Mouse (Mus musculus): ENCODE measurements around the gene Gmnn.
"Not testable (repeated sequence)": the region's sequence is repeated elsewhere in the genome, so short reads cannot be mapped to it uniquely, and the experiment has no call there.

Gene Gmnn

GRCm38 (mm10) chr13:24761403-24762227, at the start of gene Gmnn:
Gene Gmnn (minus strand): TSS chr13:24761923.
- DNase-seq (ENCODE audit: low read depth, low spot score) = peak; percentile 88

DNA sequence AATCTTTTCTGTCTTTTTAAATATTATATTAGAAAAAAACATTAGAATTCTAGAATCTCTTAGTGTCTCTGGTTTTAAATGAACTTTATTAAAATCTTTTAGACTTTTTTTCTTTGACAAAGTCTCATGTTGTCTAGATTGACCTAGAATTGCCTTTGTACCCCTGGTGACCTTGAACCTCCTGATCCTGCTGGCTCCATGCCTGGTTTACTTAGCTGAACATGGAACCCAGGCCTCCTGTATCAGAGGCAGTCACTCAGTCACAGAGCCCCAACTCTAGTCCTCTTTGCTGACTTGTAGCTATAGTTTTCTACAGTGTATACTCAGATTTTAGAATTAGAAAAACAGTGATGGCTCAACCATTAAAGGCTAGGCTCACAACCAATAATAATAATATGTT, 44.4 kb upstream of the Gmnn start:
- no peak for DNase-seq (ENCODE audit: low read depth, low spot score)

DNA sequence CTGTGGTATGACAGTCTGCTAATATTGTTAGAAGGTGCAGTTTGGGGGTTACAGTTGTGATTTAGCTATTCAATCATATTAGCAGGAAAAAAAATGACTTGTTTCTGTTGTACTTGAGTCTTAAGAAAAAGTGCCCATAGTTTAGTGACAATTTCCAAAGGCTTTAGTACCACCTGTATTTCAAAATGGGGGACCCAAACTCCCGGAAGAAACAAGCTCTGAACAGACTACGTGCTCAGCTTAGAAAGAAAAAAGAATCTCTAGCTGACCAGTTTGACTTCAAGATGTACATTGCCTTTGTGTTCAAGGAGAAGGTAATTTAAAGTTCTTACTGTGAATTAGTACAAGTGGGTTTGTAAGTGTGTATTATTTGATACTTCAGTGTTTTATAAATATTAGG, 41.5 kb upstream of the Gmnn start:
- no peak for DNase-seq (ENCODE audit: low read depth, low spot score)

GRCm38 (mm10) chr13:24802131-24802691, 40.5 kb upstream of the Gmnn start:
- DNase-seq (ENCODE audit: low read depth, low spot score) = peak; percentile 52

- DNase-seq (ENCODE audit: low read depth, low spot score) = peak; percentile 54
These were observed 39.7 kb upstream of the Gmnn start, which contains the start of gene BC005537 for GRCm38 (mm10) chr13:24801308-24801921. Gene BC005537 (plus strand): TSS chr13:24801657.

- DNase-seq (ENCODE audit: low read depth, low spot score) = peak; percentile 99
These were observed 39.1 kb upstream of the Gmnn start for GRCm38 (mm10) chr13:24800674-24801307.

DNA sequence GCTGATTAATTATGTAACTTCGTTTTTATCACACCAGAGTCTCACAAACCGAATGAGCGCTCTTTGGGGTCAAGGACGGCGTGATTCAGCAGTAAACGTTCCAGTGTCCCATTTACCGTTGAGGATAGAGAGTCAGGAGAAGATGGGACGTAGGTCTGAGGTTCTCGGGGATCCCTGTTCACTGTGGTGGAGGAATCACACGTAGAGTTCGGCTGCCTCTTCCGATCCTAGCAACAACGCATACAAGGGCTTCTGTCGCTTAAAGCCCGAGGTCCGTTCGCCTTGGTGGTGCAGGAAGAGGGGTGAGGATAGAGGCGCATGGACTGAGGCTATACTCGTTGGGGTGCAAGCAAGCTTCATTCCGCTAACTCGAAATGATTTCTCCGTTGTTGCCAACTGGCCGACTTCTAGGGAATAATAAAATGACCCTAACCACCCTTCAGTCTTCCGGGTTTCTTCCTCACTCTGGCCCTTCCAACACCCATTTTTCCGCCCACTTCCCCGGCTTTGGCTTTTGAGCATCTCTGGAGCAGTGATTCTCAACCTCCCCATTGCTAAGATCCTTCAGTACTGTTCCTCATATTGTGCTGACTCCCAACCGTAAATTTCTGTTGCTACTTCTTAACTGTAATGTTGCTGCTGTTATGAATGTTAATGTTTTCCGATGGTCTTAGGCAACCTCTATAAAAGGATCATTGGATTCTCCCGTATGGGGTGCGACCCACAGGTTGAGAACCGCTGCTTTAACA, 38.4 kb upstream of the Gmnn start:
- DNase-seq (ENCODE audit: low read depth, low spot score) = peak; percentile 66

DNA sequence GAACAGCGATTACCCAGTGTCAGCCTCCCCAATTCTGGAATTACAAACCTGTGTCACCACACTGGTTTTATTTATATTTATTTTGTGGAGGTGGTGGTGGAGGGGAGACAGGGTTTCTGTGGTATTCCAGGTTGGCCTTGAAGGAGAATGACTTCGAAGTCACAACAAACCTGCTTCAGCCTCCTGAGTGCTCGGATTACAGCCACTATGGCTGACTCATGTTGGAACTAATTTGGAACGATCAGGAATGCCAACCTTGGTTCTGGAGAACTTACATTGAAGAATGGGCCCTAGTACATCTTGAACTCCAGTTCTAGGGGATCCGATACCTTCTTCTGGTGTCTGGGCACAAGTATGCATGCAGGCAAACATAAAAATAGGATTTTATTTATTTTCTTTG, 37.7 kb upstream of the Gmnn start:
- no peak for DNase-seq (ENCODE audit: low read depth, low spot score)

DNA sequence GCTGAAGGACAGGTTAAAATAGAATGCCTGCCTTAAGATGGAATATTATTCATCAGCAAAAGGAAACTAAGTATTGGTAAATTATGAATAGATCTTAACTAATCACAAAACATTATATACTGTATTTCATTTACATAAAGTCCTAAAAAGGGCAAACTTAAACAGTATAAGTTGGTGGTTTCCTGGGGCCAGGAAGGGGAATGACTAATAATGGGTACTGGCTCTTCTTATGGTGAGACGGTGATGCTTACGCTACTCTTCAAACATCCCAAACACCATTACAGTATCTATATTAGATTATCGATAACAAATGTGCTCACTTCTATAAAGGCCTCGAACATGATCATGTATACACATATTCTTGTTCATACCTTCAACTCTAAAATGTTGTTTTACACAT, 37.0 kb upstream of the Gmnn start:
- no peak for DNase-seq (ENCODE audit: low read depth, low spot score)

DNA sequence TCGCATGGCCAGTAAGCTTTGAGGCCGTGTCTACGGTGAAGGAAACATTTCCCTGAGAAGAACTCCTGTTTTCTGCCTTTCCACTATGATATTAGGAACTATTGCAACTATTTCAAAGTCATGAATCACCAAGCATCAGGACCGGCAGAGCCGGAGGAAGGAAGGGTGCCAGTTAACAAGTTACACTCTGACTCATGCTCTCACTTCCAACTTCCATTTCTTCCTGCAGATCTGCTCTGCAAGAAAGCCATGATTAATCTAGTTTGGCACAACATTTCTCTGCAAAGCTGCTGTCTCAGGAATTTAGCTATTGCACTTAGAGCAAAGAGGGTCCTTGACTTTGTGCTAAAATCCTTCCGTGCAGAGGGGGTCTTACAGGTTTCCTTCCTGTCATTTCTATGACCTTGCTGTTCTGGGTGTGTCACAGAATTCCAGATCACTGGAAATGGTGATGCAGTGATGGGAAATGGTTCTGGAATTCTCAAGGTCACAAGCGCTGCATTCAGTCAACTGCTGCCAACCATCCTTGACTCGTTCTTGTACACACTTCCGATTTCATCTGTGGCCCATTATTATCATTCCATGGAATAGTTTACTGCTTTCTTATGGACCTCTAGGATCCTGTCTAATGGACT, 30.8 kb upstream of the Gmnn start:
- DNase-seq (ENCODE audit: low read depth, low spot score) = peak; percentile 83

GRCm38 (mm10) chr13:24791349-24791748, 29.6 kb upstream of the Gmnn start:
- DNase-seq (ENCODE audit: low read depth, low spot score) = peak; percentile 33

DNA sequence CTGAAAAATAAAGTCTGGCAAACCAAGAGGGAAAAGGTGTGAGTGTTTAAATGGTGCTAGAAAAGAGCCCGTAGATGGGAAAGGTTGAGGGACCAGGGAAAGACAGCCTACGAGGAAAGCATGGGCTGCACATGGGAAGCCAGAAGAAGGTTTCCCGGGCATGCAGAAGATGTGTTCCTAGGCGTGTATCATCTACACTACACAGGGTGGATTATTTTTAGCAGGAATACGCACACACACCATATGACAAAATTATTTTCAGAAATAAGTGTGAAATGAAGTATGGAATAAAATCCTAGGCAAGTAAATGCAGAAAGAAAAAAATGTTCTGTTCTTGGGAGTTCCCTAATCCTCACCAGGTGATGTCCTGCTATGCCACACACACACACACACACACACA, 25.8 kb upstream of the Gmnn start:
- peak; percentile 42 for DNase-seq (ENCODE audit: low read depth, low spot score)

- DNase-seq (ENCODE audit: low read depth, low spot score) = peak; percentile 97
These were observed 24.3 kb upstream of the Gmnn start for GRCm38 (mm10) chr13:24786014-24786490.

DNA sequence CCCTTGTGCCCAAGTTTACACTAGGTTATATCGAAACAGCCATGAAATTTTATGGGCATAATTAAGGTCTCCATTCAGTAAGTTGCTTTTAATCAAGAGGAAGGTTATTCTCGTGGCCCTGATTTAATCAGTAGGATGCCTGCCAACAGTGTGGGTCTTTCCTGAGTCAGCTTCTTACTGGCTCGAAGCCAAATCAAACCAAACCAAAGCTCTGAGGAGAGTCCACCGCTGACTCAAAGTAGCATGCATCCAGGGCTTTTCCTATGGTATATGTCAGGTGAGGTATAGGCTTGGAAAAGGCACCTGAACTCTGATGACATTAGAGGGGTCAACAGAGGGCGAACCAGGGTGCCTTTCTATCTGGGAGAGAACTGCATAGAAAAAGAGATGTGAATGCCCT, 20.2 kb upstream of the Gmnn start:
- DNase-seq (ENCODE audit: low read depth, low spot score) = no peak

DNA sequence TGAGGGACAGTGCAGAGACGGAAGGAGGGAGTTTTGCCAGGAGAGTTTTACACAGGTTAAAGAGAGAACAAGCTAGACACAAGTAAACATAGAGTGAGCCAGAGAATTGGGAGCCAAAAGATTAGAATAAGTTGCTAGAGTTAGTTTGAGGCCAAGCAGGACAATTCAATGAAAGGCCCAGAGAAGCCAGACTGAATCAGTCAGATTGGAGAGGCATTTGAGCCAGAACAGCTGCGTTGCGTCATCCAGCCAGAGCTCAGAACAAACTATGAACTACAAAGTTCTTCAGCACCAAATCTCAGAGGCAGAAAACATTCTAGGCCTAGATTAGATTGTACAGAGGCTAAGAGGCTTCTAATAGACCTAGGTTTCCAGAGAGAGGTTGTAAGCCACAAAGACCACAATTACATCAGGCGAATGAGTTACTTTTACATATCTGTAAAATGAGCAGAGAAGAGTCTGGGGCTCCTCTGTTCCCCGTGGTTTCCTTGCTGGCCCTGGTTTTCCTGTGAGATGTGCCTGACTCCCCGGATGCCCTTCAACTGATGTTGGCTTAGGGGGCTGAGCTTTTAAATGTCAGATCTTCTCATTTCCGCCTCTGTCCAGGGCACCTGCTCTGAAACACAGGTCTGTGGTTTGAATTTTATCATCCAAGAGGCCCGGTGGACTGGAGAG, 17.1 kb upstream of the Gmnn start:
- DNase-seq (ENCODE audit: low read depth, low spot score) = no peak

DNA sequence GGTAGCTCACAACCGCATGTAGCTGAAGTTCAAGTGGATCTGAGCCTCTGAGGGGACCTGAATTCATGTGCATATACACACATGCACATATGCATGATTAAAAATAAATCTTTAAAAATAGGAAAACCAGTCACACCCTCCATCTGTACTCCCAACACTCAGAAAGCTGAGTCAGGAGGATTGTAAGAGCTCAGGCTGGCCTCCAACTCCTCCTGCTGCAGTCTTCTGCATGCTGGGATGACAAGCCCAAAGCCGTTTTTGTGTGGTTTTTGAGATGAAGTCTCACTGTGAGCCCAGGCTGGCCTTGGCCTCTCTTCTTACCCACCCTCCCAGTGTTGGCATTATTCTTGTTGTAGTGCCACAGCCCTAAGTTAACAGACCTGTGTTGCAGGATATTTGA, 16.3 kb upstream of the Gmnn start:
- peak; percentile 35 for DNase-seq (ENCODE audit: low read depth, low spot score)

DNA sequence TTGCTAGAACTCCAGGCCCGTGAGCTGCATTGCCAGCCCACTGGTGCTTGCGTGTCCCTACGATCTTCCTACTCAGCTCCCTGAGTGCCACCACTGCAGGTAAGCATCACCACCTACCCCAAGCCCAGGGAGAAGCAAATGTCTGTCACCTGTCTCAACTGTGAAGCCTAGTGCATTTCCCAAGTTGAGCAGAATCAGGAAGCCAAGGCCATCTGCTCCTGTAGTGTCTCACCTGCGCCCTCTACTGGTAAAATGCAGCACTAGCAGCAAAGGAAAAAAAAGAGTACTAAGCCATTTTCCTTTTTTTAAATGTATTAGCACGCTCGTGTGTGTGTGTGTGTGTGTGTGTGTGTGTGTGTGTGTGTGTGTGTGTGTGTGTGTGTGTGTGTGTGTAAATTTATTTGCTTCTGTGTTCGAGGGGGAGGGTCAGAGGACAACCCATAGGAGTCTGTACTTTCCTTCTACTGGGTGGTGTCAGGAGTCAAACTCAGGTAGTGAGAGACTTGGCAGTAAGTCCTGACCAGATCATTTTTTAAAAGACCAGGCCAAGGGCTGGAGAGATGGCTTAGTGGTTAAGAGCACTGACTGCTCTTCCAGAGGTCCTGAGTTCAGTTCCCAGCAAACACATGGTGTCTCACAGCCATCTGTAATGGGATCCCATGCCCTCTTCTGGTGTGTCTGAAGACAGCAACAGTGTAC, 14.6 kb upstream of the Gmnn start:
- peak; percentile 81 for DNase-seq (ENCODE audit: low read depth, low spot score)

GRCm38 (mm10) chr13:24771482-24771881, 9.8 kb upstream of the Gmnn start:
- DNase-seq (ENCODE audit: low read depth, low spot score) = not testable (repeated sequence)

GRCm38 (mm10) chr13:24767809-24768208, 6.1 kb upstream of the Gmnn start:
- not testable (repeated sequence) for DNase-seq (ENCODE audit: low read depth, low spot score)

DNA sequence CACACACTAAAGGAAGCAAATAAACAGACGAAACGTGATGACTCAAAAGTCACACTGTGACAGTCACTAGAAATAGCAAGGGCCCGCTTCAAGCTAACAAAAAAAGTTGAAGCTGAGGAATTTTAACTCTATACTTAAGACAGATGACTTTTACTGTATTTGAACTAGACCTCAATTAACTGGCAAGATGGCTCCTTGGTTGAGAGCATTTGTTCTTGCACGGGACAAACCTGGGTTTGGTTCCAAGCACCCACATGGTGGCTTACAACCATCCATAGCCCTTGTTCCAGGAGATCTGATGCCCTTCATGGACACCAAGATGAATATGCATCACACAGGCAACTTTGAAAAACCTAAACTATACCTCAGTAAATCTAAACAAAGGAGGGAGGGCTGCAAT, 531 bp upstream of the Gmnn start:
- no peak for DNase-seq (ENCODE audit: low read depth, low spot score)
